Mouse (Mus musculus) R1 (cell line): ENCODE measurements around the gene Sertad3.
A peak's percentile ranks its signal among the peaks of the same experiment; 100 is the strongest.

Experiments used
- DNase-seq: peaks from one replicate; pipeline ENCODE4 v3.0.0-alpha.2; 2018; ENCODE audit warnings: low read depth, low spot score

Sertad3 gene

DNA sequence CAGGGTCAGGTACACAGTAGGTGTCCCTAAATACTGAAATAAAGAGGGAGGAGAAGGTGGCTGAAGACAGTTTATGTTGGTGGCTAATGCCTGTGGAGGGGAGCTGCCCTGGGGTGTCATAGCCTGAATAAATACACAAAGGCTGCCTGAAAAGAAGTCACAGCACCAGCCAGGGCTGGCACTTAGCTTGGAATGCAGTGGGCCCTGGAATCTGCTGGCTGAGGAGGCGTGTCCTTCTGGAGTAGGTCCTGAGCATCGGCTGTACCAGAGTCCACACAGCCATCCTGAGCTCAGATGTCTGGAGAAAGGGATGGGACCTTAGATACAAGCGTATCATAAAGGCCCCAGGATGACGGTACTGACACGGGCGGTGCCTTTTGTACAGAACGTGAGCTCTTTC, 18.3 kb downstream of the Sertad3 start:
- peak; percentile 75 for DNase-seq

DNA sequence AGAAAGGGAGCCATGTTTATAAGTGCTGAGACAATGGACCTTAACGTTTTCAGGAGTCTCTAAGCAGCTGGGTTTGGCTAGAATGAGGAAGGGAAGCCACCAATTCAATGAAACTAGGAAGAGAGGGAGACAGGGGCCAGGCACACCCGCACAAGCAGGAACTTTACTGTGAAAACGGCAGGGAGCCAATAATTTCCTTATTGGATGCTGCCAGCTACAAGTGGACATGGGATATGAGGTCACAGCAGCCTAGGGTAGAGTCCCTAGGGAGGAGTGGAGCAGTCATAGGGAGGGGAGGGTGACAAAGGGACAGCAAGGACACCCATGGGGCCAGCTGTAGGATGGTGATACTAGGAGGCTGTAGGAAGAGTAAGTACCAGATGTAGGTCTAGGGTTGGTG, 19.5 kb downstream of the Sertad3 start:
- DNase-seq = no peak

DNA sequence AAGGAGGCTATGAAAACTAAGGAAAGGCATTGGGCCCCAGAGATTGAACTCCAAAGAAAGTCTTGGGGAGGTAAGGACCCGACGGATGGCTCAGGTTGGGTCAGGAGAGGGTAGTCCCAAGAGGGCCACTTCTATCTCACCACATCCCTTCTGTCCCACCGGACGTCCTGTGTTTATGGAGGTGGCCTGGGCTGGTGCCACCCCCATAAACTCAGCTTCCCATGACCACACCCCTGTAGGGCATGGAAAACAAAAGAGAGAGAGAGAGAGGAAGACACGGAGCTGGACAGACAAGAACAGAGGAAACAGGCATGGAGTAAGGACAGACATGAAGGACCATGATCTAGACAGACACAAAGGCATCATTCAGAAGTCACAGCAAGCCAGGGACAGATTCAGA, 19.9 kb downstream of the Sertad3 start:
- no peak for DNase-seq

DNA sequence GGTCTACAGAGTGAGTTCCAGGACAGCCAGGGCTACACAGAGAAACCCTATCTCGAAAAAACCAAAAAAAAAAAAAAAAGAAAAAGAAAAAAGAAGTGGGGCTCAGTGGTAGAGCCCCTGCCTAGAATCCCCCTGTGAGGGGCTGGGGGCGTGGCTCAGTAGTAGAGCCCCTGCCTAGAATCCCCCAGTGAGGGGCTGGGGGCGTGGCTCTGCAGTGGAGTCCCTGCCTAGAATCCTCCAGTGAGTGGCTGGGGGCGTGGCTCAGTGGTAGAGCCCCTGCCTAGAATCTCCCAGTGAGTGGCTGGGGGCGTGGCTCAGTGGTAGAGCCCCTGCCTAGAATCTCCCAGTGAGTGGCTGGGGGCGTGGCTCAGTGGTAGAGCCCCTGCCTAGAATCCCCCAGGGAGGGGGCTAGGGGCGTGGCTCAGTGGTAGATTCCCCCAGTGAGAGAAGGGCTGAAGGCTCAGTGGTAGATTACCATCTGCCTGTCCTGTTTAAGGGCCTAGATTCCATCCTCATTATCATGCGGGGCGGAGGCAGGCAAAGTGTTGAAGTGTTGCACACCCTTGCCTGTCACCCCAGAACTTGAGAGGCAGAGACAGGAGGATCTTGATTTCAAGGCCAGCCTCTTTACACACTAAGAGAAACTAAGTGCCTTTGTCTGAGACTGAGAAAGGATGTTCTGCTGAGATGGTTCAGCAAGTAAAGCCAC, 21.2 kb downstream of the Sertad3 start:
- peak; percentile 91 for DNase-seq

DNA sequence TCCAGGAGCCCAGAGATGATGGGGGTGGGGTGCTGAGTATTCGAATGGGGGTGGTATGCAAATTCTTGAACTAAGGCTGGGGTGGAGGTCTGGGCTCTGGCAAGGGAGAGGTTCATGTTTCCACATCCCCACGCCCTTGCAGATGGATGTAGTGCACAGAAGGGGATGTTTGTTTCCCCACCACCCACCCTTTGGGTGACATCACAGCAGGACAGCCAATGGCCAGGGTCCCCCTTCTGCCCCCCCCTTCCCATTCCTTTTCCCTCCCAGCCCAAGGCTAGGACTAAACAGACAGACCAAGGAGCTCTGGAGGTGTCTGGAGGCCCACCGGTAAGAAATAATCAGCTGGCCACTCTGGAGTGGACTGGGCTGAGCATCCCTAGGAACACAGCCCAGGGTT, 25.5 kb downstream of the Sertad3 start, which contains the start of gene Prx:
Prx (plus strand) TSS at position 289 of the 400 bp plus-strand sequence.
- peak; percentile 42 for DNase-seq

DNA sequence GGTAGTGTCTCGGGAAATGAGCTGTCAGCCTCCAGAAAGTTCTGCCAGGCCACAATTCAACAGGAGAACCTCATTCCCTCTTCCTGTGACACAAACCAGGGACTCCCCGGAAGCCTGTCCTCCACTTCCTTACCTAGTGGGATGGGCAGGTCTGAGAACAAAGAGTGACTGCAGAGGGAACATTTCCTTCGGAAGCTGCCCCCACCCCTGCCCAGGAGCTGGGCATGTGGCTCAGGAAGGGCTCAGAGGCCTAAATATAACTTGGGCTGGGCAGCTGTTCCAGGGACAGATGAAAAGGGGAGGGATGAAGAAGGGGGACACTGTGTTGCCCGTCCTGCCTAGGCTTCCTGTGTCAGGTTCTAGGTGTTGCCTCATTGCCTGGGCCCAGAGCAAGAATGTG, 28.1 kb downstream of the Sertad3 start:
- DNase-seq = peak; percentile 32

DNA sequence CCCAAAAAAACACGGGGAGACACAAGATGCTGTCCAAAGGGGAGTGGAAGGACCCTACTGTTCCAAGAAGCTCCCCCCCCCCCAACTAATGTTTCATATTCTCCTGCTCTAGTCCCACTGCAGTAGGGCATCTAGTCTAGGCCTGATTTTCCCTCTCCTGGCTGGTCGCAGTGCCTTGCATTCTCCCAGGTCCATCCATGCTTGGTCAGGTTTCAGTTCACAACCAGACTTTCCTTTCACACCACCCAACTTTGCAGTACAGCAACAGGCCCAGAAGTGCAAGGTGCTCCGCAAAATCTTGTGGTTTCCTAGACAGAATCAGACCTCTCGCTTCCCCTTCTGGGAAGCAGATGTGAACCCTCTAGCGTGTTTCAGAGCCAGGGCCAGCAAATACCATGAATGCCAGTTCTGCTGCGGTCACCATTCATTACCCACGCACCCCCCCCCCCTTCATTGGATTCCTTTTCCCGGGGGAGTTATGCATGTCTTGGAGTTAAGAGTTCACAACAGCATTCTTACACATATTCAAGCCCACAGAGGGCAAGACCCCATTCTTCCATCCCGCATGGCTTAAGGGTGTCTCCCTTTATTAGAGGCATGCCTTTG, 33.3 kb downstream of the Sertad3 start:
- no peak for DNase-seq

DNA sequence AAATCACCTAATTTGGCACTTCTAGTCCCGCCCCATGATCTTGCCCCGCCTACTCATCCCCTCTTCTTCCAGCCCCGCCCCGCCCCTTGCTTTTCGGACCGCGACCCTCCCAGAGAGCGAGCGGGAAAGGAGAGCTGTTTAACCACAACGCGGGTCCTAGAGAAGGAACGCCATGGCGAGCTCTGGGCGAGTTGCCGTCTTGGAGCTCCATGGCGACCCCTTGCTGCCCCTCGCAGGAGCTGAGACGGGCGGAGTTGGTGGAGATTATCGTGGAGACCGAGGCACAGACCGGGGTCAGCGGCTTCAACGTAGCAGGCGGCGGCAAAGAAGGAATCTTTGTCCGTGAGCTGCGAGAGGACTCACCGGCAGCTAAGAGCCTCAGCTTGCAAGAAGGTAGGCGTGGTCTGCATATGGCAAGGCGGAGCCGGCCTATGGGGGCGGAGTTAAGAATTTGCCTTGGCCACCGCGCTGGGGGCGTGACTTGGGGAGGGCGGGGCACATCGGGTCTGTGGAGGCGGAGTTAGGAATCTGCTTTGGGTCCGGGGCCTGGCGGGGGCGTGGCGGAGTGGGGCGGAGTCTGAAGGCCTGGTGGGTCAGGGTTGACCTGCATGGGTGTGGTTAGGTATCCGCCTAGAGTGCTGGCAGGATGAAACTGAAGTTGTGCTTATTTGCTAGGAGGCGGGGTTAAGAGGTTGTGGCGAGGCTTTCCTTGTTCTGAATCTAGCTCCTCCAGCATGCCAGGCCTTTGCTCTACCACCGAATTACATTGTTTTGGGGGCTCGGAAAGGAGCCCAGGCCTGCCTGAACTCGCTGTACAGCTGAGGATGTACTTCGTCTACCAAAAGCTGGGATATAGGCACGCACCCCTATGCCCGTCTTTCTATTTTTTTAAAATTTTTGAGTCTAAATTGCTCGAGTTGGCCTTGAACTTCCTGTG, 34.4 kb downstream of the Sertad3 start:
- DNase-seq = peak; percentile 98

DNA sequence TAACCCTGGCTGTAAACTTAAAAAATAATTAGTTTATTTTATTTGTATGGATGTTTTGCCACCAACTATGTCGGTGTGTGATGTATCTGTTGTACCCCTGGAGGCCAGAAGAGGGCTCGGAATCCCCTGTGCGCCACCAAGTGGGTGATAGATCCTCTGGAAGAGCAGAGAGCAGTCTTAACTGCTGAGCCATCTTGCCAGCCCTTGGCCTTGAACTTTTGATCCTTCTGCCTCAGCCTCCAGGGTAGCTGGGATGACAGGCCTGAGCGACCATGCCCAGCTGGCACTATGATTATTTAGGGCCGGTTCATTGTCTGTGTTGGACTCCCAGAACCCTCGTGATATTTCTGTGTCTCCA, 35.1 kb downstream of the Sertad3 start:
- peak; percentile 91 for DNase-seq

DNA sequence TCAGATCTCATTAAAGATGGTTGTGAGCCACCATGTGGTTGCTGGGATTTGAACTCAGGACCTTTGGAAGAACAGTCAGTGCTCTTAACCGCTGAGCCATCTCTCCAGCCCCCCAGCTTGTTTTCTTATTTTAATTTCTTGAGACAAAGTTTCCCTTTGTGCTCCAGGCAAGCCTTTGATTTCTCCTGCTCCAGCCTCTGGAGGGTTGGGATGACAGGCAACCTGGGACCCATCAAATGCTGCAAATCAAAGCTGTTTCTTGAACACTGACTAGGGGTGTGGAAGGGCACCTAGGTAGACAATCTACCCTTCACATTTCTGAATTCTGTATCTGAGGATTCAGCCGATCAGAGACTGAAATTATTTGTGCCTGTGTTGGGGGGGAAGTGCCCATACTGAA, 37.2 kb downstream of the Sertad3 start:
- DNase-seq = peak; percentile 79

DNA sequence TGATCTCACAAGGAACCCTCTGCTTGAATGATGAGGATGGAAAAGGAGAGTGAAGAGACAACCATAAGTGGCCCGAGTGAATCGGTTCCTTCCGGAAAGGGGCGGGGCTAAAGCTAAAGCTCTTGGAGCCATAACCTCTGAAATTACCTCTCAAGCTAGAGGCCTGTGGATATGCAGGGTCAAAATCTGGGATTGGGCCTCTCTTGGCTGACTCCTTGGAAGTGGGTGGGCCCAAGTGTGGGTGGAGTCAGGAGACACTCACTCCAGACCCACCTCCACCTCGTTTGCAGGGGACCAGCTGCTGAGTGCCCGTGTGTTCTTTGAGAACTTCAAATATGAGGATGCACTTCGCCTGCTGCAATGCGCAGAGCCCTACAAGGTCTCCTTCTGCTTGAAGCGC, 41.4 kb downstream of the Sertad3 start:
- peak; percentile 78 for DNase-seq

DNA sequence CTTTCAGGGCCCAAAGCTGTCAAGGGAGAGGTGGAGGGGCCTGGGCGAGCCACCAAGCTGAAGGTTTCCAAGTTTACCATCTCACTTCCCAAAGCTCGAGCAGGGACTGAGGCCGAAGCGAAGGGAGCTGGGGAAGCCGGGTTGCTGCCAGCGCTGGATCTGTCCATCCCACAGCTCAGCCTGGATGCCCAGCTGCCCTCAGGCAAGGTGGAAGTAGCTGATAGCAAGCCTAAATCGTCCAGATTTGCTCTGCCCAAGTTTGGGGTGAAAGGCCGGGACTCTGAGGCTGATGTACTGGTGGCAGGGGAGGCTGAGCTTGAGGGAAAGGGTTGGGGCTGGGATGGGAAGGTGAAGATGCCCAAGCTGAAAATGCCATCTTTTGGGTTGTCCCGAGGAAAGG, 44.7 kb downstream of the Sertad3 start:
- DNase-seq = no peak

DNA sequence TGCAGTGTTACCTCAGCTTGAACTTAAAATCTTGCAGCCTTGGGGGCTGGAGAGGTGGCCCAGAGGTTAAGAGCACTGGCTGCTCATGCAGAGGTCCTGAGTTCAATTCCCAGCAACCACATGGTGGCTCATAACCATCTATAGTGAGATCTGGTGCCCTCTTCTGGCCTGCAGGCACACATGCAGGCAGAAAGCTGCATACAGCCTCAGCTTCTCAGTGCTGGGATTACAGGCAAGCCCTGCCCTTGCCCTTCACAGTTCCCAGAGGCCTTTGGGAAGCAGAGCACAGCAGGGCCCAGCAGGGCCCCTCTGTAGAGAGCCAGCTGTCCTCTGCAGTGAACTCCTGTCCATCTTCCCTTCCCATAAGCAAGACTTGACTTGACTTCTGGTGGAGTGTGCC, 46.5 kb downstream of the Sertad3 start:
- peak; percentile 86 for DNase-seq

DNA sequence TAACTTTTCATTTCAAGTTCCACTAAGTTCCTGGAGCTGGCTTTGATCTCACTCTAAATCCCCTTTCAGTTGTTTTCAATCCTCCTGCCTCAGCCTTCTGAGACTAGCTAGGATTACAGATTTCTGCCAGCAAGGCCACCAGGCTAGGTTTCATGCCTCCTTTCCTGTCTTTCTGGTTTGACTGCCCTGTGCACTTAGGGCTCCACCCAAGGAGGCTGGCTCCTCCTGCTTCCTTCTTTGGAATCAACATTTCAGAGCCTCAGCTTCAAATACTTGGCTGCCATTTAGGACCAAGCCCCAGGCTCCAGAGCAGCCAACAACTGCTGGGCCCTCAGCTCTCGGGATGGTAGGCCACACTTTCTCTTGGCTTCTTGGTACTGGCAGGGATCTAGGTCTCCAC, 47.0 kb downstream of the Sertad3 start:
- peak; percentile 85 for DNase-seq

DNA sequence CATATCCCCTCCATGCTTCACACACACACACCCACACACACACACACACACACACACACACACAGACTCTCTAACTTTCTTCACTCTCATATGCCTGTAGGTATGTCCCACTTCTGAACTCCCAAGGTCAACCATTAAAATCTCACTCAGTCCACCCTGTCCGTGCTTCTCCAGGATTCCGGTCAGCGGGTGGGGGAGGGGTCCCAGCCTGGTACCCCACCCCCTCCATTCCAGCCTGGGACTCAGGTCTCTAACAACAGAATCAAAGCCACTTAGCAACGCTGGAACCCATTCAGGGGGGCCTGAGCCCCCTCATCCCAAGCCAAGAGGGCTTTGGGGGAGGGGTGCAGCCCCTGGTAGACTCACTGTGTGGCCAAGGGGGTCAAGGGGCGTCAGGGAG, 49.4 kb downstream of the Sertad3 start, which contains the start of gene Hipk4:
Hipk4 (plus strand) TSS at position 301 of the 400 bp plus-strand sequence.
- DNase-seq = no peak

DNA sequence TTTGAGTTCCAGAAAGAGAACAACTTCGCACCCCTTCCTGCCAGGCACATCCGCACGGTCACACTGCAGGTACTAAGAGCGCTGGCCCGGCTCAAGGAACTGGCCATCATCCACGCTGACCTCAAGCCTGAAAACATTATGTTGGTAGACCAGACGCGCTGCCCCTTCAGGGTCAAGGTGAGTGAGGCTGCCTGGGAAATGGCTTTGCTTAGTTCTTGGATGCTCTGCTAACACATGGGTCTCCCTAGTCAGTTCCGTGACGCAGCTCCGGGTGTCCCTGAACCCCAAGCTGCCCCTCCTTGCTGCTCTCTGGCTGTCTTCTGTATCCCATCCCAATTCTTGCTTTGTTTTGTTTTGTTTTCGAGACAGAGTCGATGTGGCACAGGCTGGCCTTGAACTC, 50.2 kb downstream of the Sertad3 start:
- no peak for DNase-seq

DNA sequence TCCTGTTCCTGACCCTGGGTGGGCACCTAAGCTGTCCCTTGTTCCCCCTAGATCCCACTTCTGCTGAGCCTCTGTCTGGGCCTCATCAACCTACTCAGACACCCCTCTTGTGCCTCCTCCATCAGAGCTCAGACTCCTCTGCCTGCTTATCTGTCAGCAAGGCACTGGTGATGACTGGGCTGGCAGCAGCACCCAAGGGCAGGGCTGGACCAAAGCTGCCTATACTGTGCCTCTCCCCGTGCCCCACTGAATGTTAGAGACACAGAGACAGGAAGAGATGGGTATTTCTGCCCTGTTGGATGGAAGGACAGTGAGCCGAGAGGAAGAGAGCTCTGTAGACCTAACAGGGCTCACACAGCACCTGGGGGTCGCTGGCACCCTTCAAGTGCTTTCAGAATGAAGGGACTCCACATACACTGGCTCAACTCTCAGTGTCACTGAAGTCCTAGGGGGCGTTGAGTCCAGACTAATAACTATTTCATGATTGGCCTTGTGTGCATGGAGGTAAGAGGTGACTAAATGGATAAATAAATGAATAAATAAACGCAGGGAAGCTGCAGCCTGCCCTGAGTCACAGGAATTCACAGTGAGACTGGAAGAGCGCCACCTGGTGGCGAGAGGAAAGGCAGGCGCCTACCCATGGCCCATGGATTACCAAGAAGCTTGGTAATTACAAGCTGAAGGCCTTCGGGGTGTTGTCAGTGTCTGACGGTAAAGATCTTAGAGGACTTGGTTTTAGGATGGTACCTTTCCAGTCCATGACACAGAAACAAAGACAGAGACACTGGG, 52.7 kb downstream of the Sertad3 start:
- DNase-seq = peak; percentile 83
